Comparison of ENCODE assay signal across 8 mouse cellular contexts in the genomic region with DNA sequence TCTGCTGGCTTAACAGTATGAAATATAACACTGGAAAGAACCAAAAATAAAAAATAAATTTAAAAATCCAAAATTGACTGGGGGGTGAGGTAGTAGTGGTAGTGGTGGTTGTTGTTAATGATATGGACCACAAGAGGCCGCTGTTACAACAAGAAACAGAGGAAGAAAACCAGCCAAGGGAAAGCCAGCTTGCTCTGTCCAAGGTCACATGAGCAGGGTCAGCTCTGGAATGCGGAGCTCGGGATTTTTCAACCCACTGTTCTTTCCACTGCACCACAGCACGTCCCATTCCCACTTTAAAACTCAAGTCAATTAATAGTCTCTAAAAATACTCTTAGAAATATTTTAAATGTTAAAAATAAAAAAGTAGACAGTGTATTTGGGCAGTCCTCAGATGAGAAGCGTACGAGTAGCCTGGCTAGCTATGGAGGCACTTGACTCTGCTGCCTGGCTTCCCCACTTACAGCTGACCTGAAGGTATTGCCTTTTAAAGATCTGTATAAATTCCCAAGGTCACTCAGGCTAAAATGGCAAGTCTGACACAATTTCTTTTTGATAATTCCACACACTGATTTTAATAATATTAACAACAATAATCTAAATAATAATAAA. TPM values are rescaled to one million over a fixed set of nuclear protein-coding genes. Genes with fewer than 3 reads are reported as not detected.
A peak's percentile ranks its signal among the peaks of the same experiment; 100 is the strongest.
DNase-seq lines count a peak whose midpoint lies in the region; ATAC-seq lines count a peak whose summit lies in the region.

No protein-coding gene starts in this region.

- no peak for ATAC-seq in heart, embryonic 13.5 days (ENCODE audit: extremely low read depth, insufficient number of reproducible peaks, low FRiP score, low TSS enrichment)
- ATAC-seq in kidney, embryonic 15.5 days (replicated peaks; ENCODE audit: low FRiP score) = 0 out of 2 replicates have a peak, but pooled peaks have one; percentile 75
- peak; percentile 64; the same call in 1 of the 2 replicates for ATAC-seq in limb, embryonic 13.5 days (ENCODE audit: low FRiP score, low read depth)
- ATAC-seq in stomach, embryonic 14.5 days (ENCODE audit: insufficient number of reproducible peaks, insufficient read depth, low FRiP score, low read depth) = peak; percentile 49; the same call in 1 of the 2 replicates

- peak; percentile 92 for DNase-seq in 3T3-L1 (ENCODE audit: low read depth, low spot score)
- peak; percentile 53 to 62 for DNase-seq in adrenal gland, adult 18-20 months (ENCODE audit: low spot score in 2 of 2)
- DNase-seq in embryo, embryonic 11.5 days (ENCODE audit: low read depth, low spot score) = peak; percentile 49
- peak; percentile 71 for DNase-seq in naive thymus-derived CD4-positive, alpha-beta T cell, adult 2 months (ENCODE audit: low read depth)

- no peak overlapping the region for H3K27ac ChIP-seq in heart, embryonic 13.5 days (replicated peaks)
- H3K27ac ChIP-seq in kidney, embryonic 15.5 days = no peak overlapping the region
- no peak overlapping the region for H3K27ac ChIP-seq in limb, embryonic 13.5 days
- H3K27ac ChIP-seq in stomach, embryonic 14.5 days (ENCODE audit: low read length) = no peak overlapping the region

- peaks cover 4% of the 10 kb centered on the region; the same call in 1 of the 2 replicates for H3K4me1 ChIP-seq in heart, embryonic 13.5 days
- H3K4me1 ChIP-seq in kidney, embryonic 15.5 days = 0 out of 2 replicates have a peak, but pooled peaks cover 3% of the 10 kb centered on the region
- no peaks in the 10 kb centered on the region; the same call in 1 of the 2 replicates for H3K4me1 ChIP-seq in limb, embryonic 13.5 days
- no peaks in the 10 kb centered on the region for H3K4me1 ChIP-seq in stomach, embryonic 14.5 days (ENCODE audit: control insufficient read depth, insufficient read depth, low read length)

- H3K36me3 ChIP-seq in heart, embryonic 13.5 days = no peaks in the 10 kb centered on the region
- no peaks in the 10 kb centered on the region for H3K36me3 ChIP-seq in kidney, embryonic 15.5 days
- no peaks in the 10 kb centered on the region for H3K36me3 ChIP-seq in limb, embryonic 13.5 days
- H3K36me3 ChIP-seq in stomach, embryonic 14.5 days (ENCODE audit: control insufficient read depth, insufficient read depth, low read length) = no peaks in the 10 kb centered on the region

- no peaks in the 10 kb centered on the region for H3K27me3 ChIP-seq in heart, embryonic 13.5 days (replicated peaks)
- H3K27me3 ChIP-seq in kidney, embryonic 15.5 days = no peaks in the 10 kb centered on the region
- 0 out of 2 replicates have a peak, but pooled peaks cover 3% of the 10 kb centered on the region for H3K27me3 ChIP-seq in limb, embryonic 13.5 days
- no peaks in the 10 kb centered on the region for H3K27me3 ChIP-seq in stomach, embryonic 14.5 days (ENCODE audit: control insufficient read depth, insufficient read depth, low read length)

- H3K4me3 ChIP-seq in heart, embryonic 13.5 days = no peak overlapping the region
- H3K4me3 ChIP-seq in kidney, embryonic 15.5 days (replicated peaks) = no peak overlapping the region
- H3K4me3 ChIP-seq in limb, embryonic 13.5 days = no peak overlapping the region
- no peak overlapping the region for H3K4me3 ChIP-seq in stomach, embryonic 14.5 days (ENCODE audit: low read depth, low read length)

- whole genome bisulfite sequencing in heart, embryonic 13.5 days = 20% methylated on average over 6 of the region's 6 CpGs
- WGBS in kidney, embryonic 15.5 days = 26% methylated on average over 6 of the region's 6 CpGs
- WGBS in limb, embryonic 13.5 days = 23% methylated on average over 6 of the region's 6 CpGs
- 23% methylated on average over 6 of the region's 6 CpGs for WGBS in stomach, embryonic 14.5 days

- no peaks in the 10 kb centered on the region for H3K9me3 ChIP-seq in heart, embryonic 13.5 days
- no peaks in the 10 kb centered on the region for H3K9me3 ChIP-seq in kidney, embryonic 15.5 days (replicated peaks)
- H3K9me3 ChIP-seq in limb, embryonic 13.5 days = no peaks in the 10 kb centered on the region
- H3K9me3 ChIP-seq in stomach, embryonic 14.5 days (ENCODE audit: control insufficient read depth, low read depth, low read length) = no peaks in the 10 kb centered on the region

- no peak overlapping the region for H3K9ac ChIP-seq in heart, embryonic 13.5 days
- H3K9ac ChIP-seq in kidney, embryonic 15.5 days = no peak overlapping the region
- no peak overlapping the region for H3K9ac ChIP-seq in limb, embryonic 13.5 days
- H3K9ac ChIP-seq in stomach, embryonic 14.5 days (replicated peaks; ENCODE audit: low read depth, low read length) = no peak overlapping the region

- peak overlapping the region; percentile 42 for H3K4me2 ChIP-seq in heart, embryonic 13.5 days
- no peak overlapping the region for H3K4me2 ChIP-seq in kidney, embryonic 15.5 days
- no peak overlapping the region for H3K4me2 ChIP-seq in limb, embryonic 13.5 days (replicated peaks)
- H3K4me2 ChIP-seq in stomach, embryonic 14.5 days (replicated peaks; ENCODE audit: low read depth, low read length) = no peak overlapping the region

RNA-seq across cellular contexts. Expression of a gene that starts 37.4 kb away (rescaled TPM):
- 1 to 10 TPM; 1.2 to 2.0 TPM for total RNA-seq in adrenal gland, adult 18-20 months (2021)
- polyA plus RNA-seq in heart, embryonic 13.5 days (2015; fragmentation: Nextera tagmentation; extraction: Ambion mirVana) = 0.94 and 1.2 TPM in 2 replicates
- polyA plus RNA-seq in kidney, embryonic 15.5 days (2015; fragmentation: Nextera tagmentation; extraction: Ambion mirVana) = 0.86 and 1.1 TPM in 2 replicates
- 3.4 and 4.2 TPM in 2 replicates for polyA plus RNA-seq in limb, embryonic 13.5 days (2015; fragmentation: Nextera tagmentation; extraction: Ambion mirVana)
- 1.9 and 2.2 TPM in 2 replicates for polyA plus RNA-seq in stomach, embryonic 14.5 days (2014; fragmentation: Nextera tagmentation; extraction: Ambion mirVana)
